Mouse (Mus musculus): ENCODE measurements around the gene Plekhh2. TPM values are rescaled to one million over a fixed set of nuclear protein-coding genes. Genes with fewer than 3 reads are reported as not detected.

The Plekhh2 gene
- polyA plus RNA-seq, 1 experiment, result 37.7 TPM

- Histone ChIP-seq H3K4me3 (ENCODE audit: insufficient read depth, low read length) (peak overlapping the region; percentile 4; the same call in 1 of the 2 replicates), H3K27ac (ENCODE audit: insufficient read depth, low read length) (0 out of 2 replicates have a peak overlapping the region, but pooled peaks have one; percentile 8), H3K4me1 (ENCODE audit: control insufficient read depth, insufficient read depth, low read length) (peaks cover 9% of the 10 kb centered on the region)
- TF ChIP-seq POLR2A (IDR thresholded peaks at IDR 0.05; ENCODE audit: low read depth, low read length) (no peak; the same call in 1 of the 2 replicates), CTCF (IDR thresholded peaks at IDR 0.05; ENCODE audit: borderline replicate concordance, insufficient read depth, low read length) (no peak)
Measured at GRCm38 (mm10) chr17:84626857-84627305, 115.2 kb downstream of the Plekhh2 start.

DNA sequence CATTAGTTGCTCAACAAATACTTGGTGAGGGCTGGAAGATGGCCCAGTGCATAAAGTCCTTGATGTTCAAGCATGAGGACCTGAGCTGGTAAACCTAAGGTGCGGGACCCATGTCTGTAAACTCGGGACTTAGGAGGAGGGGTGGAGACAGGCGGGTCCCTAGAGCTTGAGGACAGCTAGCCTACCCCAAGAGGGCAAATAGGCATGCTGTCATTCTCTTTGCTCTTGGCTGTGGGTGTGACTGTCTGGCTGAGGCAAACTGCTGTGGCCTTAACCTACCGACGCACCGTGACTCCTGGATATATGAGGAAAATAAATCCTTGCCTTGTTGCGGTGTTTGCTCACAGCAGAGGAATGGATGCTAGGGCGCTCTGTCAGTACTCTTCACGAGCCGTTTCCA is 116.0 kb downstream of the Plekhh2 start:
- Histone ChIP-seq H3K27ac (ENCODE audit: insufficient read depth, low read length) (no peak overlapping the region), H3K4me1 (ENCODE audit: control insufficient read depth, insufficient read depth, low read length) (peaks cover 9% of the 10 kb centered on the region), H3K4me3 (ENCODE audit: insufficient read depth, low read length) (no peak overlapping the region)
- TF ChIP-seq POLR2A (IDR thresholded peaks at IDR 0.05; ENCODE audit: low read depth, low read length) (no peak), CTCF (IDR thresholded peaks at IDR 0.05; ENCODE audit: borderline replicate concordance, insufficient read depth, low read length) (no peak)

GRCm38 (mm10) chr17:84628611-84629010 is 116.9 kb downstream of the Plekhh2 start:
- Histone ChIP-seq H3K4me3 (ENCODE audit: insufficient read depth, low read length) (no peak overlapping the region), H3K4me1 (ENCODE audit: control insufficient read depth, insufficient read depth, low read length) (peaks cover 9% of the 10 kb centered on the region), H3K27ac (ENCODE audit: insufficient read depth, low read length) (peak overlapping the region; percentile 5)
- no peak for TF ChIP-seq CTCF (IDR thresholded peaks at IDR 0.05; ENCODE audit: borderline replicate concordance, insufficient read depth, low read length)
- TF ChIP-seq POLR2A (IDR thresholded peaks at IDR 0.05; ENCODE audit: low read depth, low read length), result no peak

- Histone ChIP-seq H3K4me1 (ENCODE audit: control insufficient read depth, insufficient read depth, low read length) (peaks cover 9% of the 10 kb centered on the region), H3K4me3 (ENCODE audit: insufficient read depth, low read length) (no peak overlapping the region), H3K27ac (ENCODE audit: insufficient read depth, low read length) (no peak overlapping the region)
- TF ChIP-seq POLR2A (IDR thresholded peaks at IDR 0.05; ENCODE audit: low read depth, low read length) (no peak), CTCF (IDR thresholded peaks at IDR 0.05; ENCODE audit: borderline replicate concordance, insufficient read depth, low read length) (no peak)
Measured at GRCm38 (mm10) chr17:84631836-84632235, 120.1 kb downstream of the Plekhh2 start.

GRCm38 (mm10) chr17:84633443-84633842 is 121.7 kb downstream of the Plekhh2 start:
- Histone ChIP-seq H3K4me3 (ENCODE audit: insufficient read depth, low read length) (no peak overlapping the region), H3K4me1 (ENCODE audit: control insufficient read depth, insufficient read depth, low read length) (peaks cover 5% of the 10 kb centered on the region), H3K27ac (ENCODE audit: insufficient read depth, low read length) (no peak overlapping the region)
- TF ChIP-seq POLR2A (IDR thresholded peaks at IDR 0.05; ENCODE audit: low read depth, low read length) (no peak), CTCF (IDR thresholded peaks at IDR 0.05; ENCODE audit: borderline replicate concordance, insufficient read depth, low read length) (no peak)

GRCm38 (mm10) chr17:84636328-84636727 is 124.6 kb downstream of the Plekhh2 start:
- Histone ChIP-seq H3K4me1 (ENCODE audit: control insufficient read depth, insufficient read depth, low read length) (no peaks in the 10 kb centered on the region), H3K27ac (ENCODE audit: insufficient read depth, low read length) (no peak overlapping the region), H3K4me3 (ENCODE audit: insufficient read depth, low read length) (no peak overlapping the region)
- no peak for TF ChIP-seq POLR2A (IDR thresholded peaks at IDR 0.05; ENCODE audit: low read depth, low read length)
- TF ChIP-seq CTCF (IDR thresholded peaks at IDR 0.05; ENCODE audit: borderline replicate concordance, insufficient read depth, low read length), result no peak

GRCm38 (mm10) chr17:84637971-84638370 is 126.3 kb downstream of the Plekhh2 start:
- Histone ChIP-seq H3K27ac (ENCODE audit: insufficient read depth, low read length) (no peak overlapping the region), H3K4me1 (ENCODE audit: control insufficient read depth, insufficient read depth, low read length) (no peaks in the 10 kb centered on the region), H3K4me3 (ENCODE audit: insufficient read depth, low read length) (no peak overlapping the region)
- TF ChIP-seq CTCF (IDR thresholded peaks at IDR 0.05; ENCODE audit: borderline replicate concordance, insufficient read depth, low read length), result no peak
- TF ChIP-seq POLR2A (IDR thresholded peaks at IDR 0.05; ENCODE audit: low read depth, low read length), result no peak

GRCm38 (mm10) chr17:84639796-84640378 is 128.2 kb downstream of the Plekhh2 start:
- no peaks in the 10 kb centered on the region for H3K4me1 ChIP-seq (ENCODE audit: control insufficient read depth, insufficient read depth, low read length)
- H3K27ac ChIP-seq (ENCODE audit: insufficient read depth, low read length), result no peak overlapping the region
- no peak overlapping the region for H3K4me3 ChIP-seq (ENCODE audit: insufficient read depth, low read length)
- no peak for TF ChIP-seq POLR2A (IDR thresholded peaks at IDR 0.05; ENCODE audit: low read depth, low read length)
- TF ChIP-seq CTCF (IDR thresholded peaks at IDR 0.05; ENCODE audit: borderline replicate concordance, insufficient read depth, low read length), result no peak

DNA sequence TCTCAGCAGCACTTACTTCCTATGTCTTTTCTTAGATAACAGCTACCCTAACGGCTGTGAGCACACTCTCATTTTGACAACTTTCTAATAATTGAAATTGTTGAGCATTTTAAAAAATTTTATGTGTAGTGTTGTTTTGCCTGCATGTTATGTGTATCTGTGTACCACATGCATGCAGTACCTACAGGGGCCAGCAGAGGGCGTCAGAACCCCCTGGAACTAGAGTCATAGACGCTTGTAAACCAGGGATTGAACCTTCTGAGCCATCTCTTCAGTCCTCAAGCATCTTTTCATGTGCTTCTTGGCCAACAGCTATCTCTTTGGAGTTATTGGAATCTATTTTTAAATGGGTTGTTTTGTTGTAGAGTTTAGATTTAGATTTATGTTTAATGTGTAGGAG is 130.2 kb downstream of the Plekhh2 start:
- Histone ChIP-seq H3K27ac (ENCODE audit: insufficient read depth, low read length) (no peak overlapping the region), H3K4me1 (ENCODE audit: control insufficient read depth, insufficient read depth, low read length) (no peaks in the 10 kb centered on the region), H3K4me3 (ENCODE audit: insufficient read depth, low read length) (no peak overlapping the region)
- TF ChIP-seq POLR2A (IDR thresholded peaks at IDR 0.05; ENCODE audit: low read depth, low read length), result no peak
- peak; percentile 13; the same call in 1 of the 2 replicates for TF ChIP-seq CTCF (IDR thresholded peaks at IDR 0.05; ENCODE audit: borderline replicate concordance, insufficient read depth, low read length)

GRCm38 (mm10) chr17:84642324-84642723 is 130.6 kb downstream of the Plekhh2 start:
- Histone ChIP-seq H3K4me1 (ENCODE audit: control insufficient read depth, insufficient read depth, low read length) (no peaks in the 10 kb centered on the region), H3K4me3 (ENCODE audit: insufficient read depth, low read length) (no peak overlapping the region), H3K27ac (ENCODE audit: insufficient read depth, low read length) (no peak overlapping the region)
- no peak for TF ChIP-seq CTCF (IDR thresholded peaks at IDR 0.05; ENCODE audit: borderline replicate concordance, insufficient read depth, low read length)
- no peak for TF ChIP-seq POLR2A (IDR thresholded peaks at IDR 0.05; ENCODE audit: low read depth, low read length)
